Mouse (Mus musculus): Measurements from ENCODE around the gene Hsf4. TPM values are rescaled to one million over a fixed set of nuclear protein-coding genes. Genes with fewer than 3 reads are reported as not detected.

Gene Hsf4
- polyA plus RNA-seq, 1 experiment from 2014 or later, result 0.14 TPM

- no peak for ATAC-seq
- WGBS, result 72% methylated on average over 11 of the region's 11 CpGs
- no peak for DNase-seq (ENCODE audit: low spot score)
- Histone ChIP-seq H3K4me1 (ENCODE audit: control insufficient read depth, insufficient read depth, low read length) (peaks cover 15% of the 10 kb centered on the region), H3K27me3 (replicated peaks; ENCODE audit: control insufficient read depth, insufficient read depth, low read length) (peaks cover 5% of the 10 kb centered on the region), H3K27ac (ENCODE audit: low read depth, low read length) (no peak overlapping the region), H3K9ac (ENCODE audit: low read length) (no peak overlapping the region), H3K4me2 (ENCODE audit: low read length) (no peak overlapping the region), H3K9me3 (replicated peaks; ENCODE audit: control insufficient read depth, low read length) (no peaks in the 10 kb centered on the region), H3K36me3 (ENCODE audit: control insufficient read depth, insufficient read depth, low read length) (peaks cover 17% of the 10 kb centered on the region), H3K4me3 (ENCODE audit: low read depth, low read length) (no peak overlapping the region)
These were observed 25.7 kb downstream of the Hsf4 start for GRCm38 (mm10) chr8:105295256-105295655.

GRCm38 (mm10) chr8:105295895-105296573, 26.4 kb downstream of the Hsf4 start, which contains the start of gene Exoc3l:
TSS of gene Exoc3l (minus strand) at chr8:105296101.
- Histone ChIP-seq H3K9me3 (replicated peaks; ENCODE audit: control insufficient read depth, low read length) (no peaks in the 10 kb centered on the region), H3K4me2 (ENCODE audit: low read length) (peak within 1 kb of the TSS; percentile 92), H3K27ac (ENCODE audit: low read depth, low read length) (no peak within 1 kb of the TSS), H3K9ac (ENCODE audit: low read length) (peak within 1 kb of the TSS; percentile 91; the same call in 1 of the 2 replicates), H3K27me3 (replicated peaks; ENCODE audit: control insufficient read depth, insufficient read depth, low read length) (no peaks in the 10 kb centered on the region), H3K36me3 (ENCODE audit: control insufficient read depth, insufficient read depth, low read length) (peaks cover 25% of the 10 kb centered on the region), H3K4me1 (ENCODE audit: control insufficient read depth, insufficient read depth, low read length) (peaks cover 15% of the 10 kb centered on the region), H3K4me3 (ENCODE audit: low read depth, low read length) (peak within 1 kb of the TSS; percentile 97; the same call in 1 of the 2 replicates)
- WGBS, result 76% methylated on average over 11 of the region's 11 CpGs
- DNase-seq (ENCODE audit: low spot score) (no peak), ATAC-seq (no peak)

GRCm38 (mm10) chr8:105297511-105298192, 28.1 kb downstream of the Hsf4 start, which contains the start of gene E2f4:
TSS of gene E2f4 (plus strand) at chr8:105297663.
- under 1% methylated on average over 58 of the region's 58 CpGs for WGBS
- H3K4me2 ChIP-seq (ENCODE audit: low read length), result peak within 1 kb of the TSS; percentile 92
- no peaks in the 10 kb centered on the region for H3K9me3 ChIP-seq (replicated peaks; ENCODE audit: control insufficient read depth, low read length)
- peak within 1 kb of the TSS; percentile 97 for H3K4me3 ChIP-seq (ENCODE audit: low read depth, low read length)
- ATAC-seq, result peak; percentile 95
- peak; percentile 96 for DNase-seq (ENCODE audit: low spot score)
- no peaks in the 10 kb centered on the region for H3K27me3 ChIP-seq (replicated peaks; ENCODE audit: control insufficient read depth, insufficient read depth, low read length)
- peaks cover 41% of the 10 kb centered on the region for H3K36me3 ChIP-seq (ENCODE audit: control insufficient read depth, insufficient read depth, low read length)
- H3K4me1 ChIP-seq (ENCODE audit: control insufficient read depth, insufficient read depth, low read length), result peaks cover 15% of the 10 kb centered on the region
- H3K27ac ChIP-seq (ENCODE audit: low read depth, low read length), result peak within 1 kb of the TSS; percentile 36; the same call in 1 of the 2 replicates
- peak within 1 kb of the TSS; percentile 91 for H3K9ac ChIP-seq (ENCODE audit: low read length)

- Histone ChIP-seq H3K4me2 (ENCODE audit: low read length) (peak overlapping the region; percentile 92), H3K36me3 (ENCODE audit: control insufficient read depth, insufficient read depth, low read length) (peaks cover 49% of the 10 kb centered on the region), H3K9me3 (replicated peaks; ENCODE audit: control insufficient read depth, low read length) (no peaks in the 10 kb centered on the region), H3K9ac (ENCODE audit: low read length) (peak overlapping the region; percentile 91), H3K4me3 (ENCODE audit: low read depth, low read length) (peak overlapping the region; percentile 97), H3K27ac (ENCODE audit: low read depth, low read length) (no peak overlapping the region), H3K27me3 (replicated peaks; ENCODE audit: control insufficient read depth, insufficient read depth, low read length) (no peaks in the 10 kb centered on the region), H3K4me1 (ENCODE audit: control insufficient read depth, insufficient read depth, low read length) (peaks cover 15% of the 10 kb centered on the region)
- DNase-seq (ENCODE audit: low spot score) (no peak), ATAC-seq (no peak)
- WGBS, result 64% methylated on average over 18 of the region's 18 CpGs
These were observed 29.0 kb downstream of the Hsf4 start for GRCm38 (mm10) chr8:105298351-105299252.

GRCm38 (mm10) chr8:105299962-105300361, 30.4 kb downstream of the Hsf4 start:
- Histone ChIP-seq H3K4me3 (ENCODE audit: low read depth, low read length) (no peak overlapping the region), H3K4me1 (ENCODE audit: control insufficient read depth, insufficient read depth, low read length) (peaks cover 15% of the 10 kb centered on the region), H3K36me3 (ENCODE audit: control insufficient read depth, insufficient read depth, low read length) (peaks cover 61% of the 10 kb centered on the region), H3K27me3 (replicated peaks; ENCODE audit: control insufficient read depth, insufficient read depth, low read length) (no peaks in the 10 kb centered on the region), H3K4me2 (ENCODE audit: low read length) (no peak overlapping the region), H3K9ac (ENCODE audit: low read length) (no peak overlapping the region), H3K27ac (ENCODE audit: low read depth, low read length) (no peak overlapping the region), H3K9me3 (replicated peaks; ENCODE audit: control insufficient read depth, low read length) (no peaks in the 10 kb centered on the region)
- no peak for ATAC-seq
- 96% methylated on average over 8 of the region's 8 CpGs for WGBS
- no peak for DNase-seq (ENCODE audit: low spot score)

GRCm38 (mm10) chr8:105303396-105303795, 33.8 kb downstream of the Hsf4 start:
- Histone ChIP-seq H3K4me2 (ENCODE audit: low read length) (no peak overlapping the region), H3K4me3 (ENCODE audit: low read depth, low read length) (no peak overlapping the region), H3K4me1 (ENCODE audit: control insufficient read depth, insufficient read depth, low read length) (peaks cover 10% of the 10 kb centered on the region), H3K36me3 (ENCODE audit: control insufficient read depth, insufficient read depth, low read length) (peaks cover 80% of the 10 kb centered on the region), H3K27me3 (replicated peaks; ENCODE audit: control insufficient read depth, insufficient read depth, low read length) (no peaks in the 10 kb centered on the region), H3K27ac (ENCODE audit: low read depth, low read length) (no peak overlapping the region), H3K9me3 (replicated peaks; ENCODE audit: control insufficient read depth, low read length) (no peaks in the 10 kb centered on the region), H3K9ac (ENCODE audit: low read length) (no peak overlapping the region)
- DNase-seq (ENCODE audit: low spot score), result no peak
- 94% methylated on average over 8 of the region's 8 CpGs for WGBS
- ATAC-seq, result no peak

- peaks cover 81% of the 10 kb centered on the region for H3K36me3 ChIP-seq (ENCODE audit: control insufficient read depth, insufficient read depth, low read length)
- peaks cover 5% of the 10 kb centered on the region for H3K4me1 ChIP-seq (ENCODE audit: control insufficient read depth, insufficient read depth, low read length)
- no peak overlapping the region for H3K9ac ChIP-seq (ENCODE audit: low read length)
- ATAC-seq (no peak), DNase-seq (ENCODE audit: low spot score) (no peak)
- H3K27ac ChIP-seq (ENCODE audit: low read depth, low read length), result no peak overlapping the region
- H3K4me3 ChIP-seq (ENCODE audit: low read depth, low read length), result no peak overlapping the region
- 84% methylated on average over 9 of the region's 9 CpGs for WGBS
- H3K9me3 ChIP-seq (replicated peaks; ENCODE audit: control insufficient read depth, low read length), result no peaks in the 10 kb centered on the region
- H3K27me3 ChIP-seq (replicated peaks; ENCODE audit: control insufficient read depth, insufficient read depth, low read length), result no peaks in the 10 kb centered on the region
- no peak overlapping the region for H3K4me2 ChIP-seq (ENCODE audit: low read length)
These were observed 34.3 kb downstream of the Hsf4 start for GRCm38 (mm10) chr8:105303874-105304273.

- Histone ChIP-seq H3K36me3 (ENCODE audit: control insufficient read depth, insufficient read depth, low read length) (peaks cover 82% of the 10 kb centered on the region), H3K27ac (ENCODE audit: low read depth, low read length) (peak overlapping the region; percentile 5; the same call in 1 of the 2 replicates)
These were observed 35.0 kb downstream of the Hsf4 start for GRCm38 (mm10) chr8:105304325-105305210.

More at GRCm38 (mm10) chr8:105304325-105305210, 35.0 kb downstream of the Hsf4 start:
- no peak overlapping the region for H3K4me2 ChIP-seq (ENCODE audit: low read length)
- H3K9me3 ChIP-seq (replicated peaks; ENCODE audit: control insufficient read depth, low read length), result no peaks in the 10 kb centered on the region
- 67% methylated on average over 9 of the region's 9 CpGs for WGBS
- no peak overlapping the region for H3K4me3 ChIP-seq (ENCODE audit: low read depth, low read length)
- no peaks in the 10 kb centered on the region for H3K27me3 ChIP-seq (replicated peaks; ENCODE audit: control insufficient read depth, insufficient read depth, low read length)
- H3K4me1 ChIP-seq (ENCODE audit: control insufficient read depth, insufficient read depth, low read length), result 0 out of 2 replicates have a peak, but pooled peaks cover 3% of the 10 kb centered on the region
- ATAC-seq (peak; percentile 12), DNase-seq (ENCODE audit: low spot score) (peak; percentile 20)
- H3K9ac ChIP-seq (ENCODE audit: low read length), result no peak overlapping the region
